Mouse (Mus musculus) C2C12 (cell line): ENCODE measurements around the gene Stat5a. TPM values are rescaled to one million over a fixed set of nuclear protein-coding genes. Genes with fewer than 3 reads are reported as not detected.
A peak's percentile ranks its signal among the peaks of the same experiment; 100 is the strongest.

Experiments
- H3K27me3 ChIP-seq: one replicate; pipeline ENCODE4 v1.6.1; 2011; ENCODE audit not compliant: control insufficient read depth, insufficient read depth, insufficient read length
- H3K36me3 ChIP-seq: one replicate; pipeline ENCODE4 v1.6.1; 2011; ENCODE audit not compliant: control insufficient read depth, insufficient read depth
- H3K4me3 ChIP-seq: one replicate; pipeline ENCODE4 v1.5.1; 2011; ENCODE audit warnings: mild to moderate bottlenecking, control low read depth; ENCODE audit not compliant: poor library complexity, insufficient read depth, severe bottlenecking
- H3K79me2 ChIP-seq: one replicate; pipeline ENCODE4 v1.6.1; 2011; ENCODE audit not compliant: control insufficient read depth, insufficient read depth
- H3K79me3 ChIP-seq: one replicate; pipeline ENCODE4 v1.6.1; 2011; ENCODE audit warnings: low read depth, control low read depth
- H3ac ChIP-seq: one replicate; pipeline ENCODE3; 2011; ENCODE audit warnings: low read depth; ENCODE audit not compliant: control insufficient read depth, insufficient read length
- CEBPB ChIP-seq: IDR thresholded peaks from one replicate; pipeline ENCODE4 v1.6.1; 2011; ENCODE audit warnings: low read depth, mild to moderate bottlenecking, control low read depth, moderate library complexity
- CTCF ChIP-seq: IDR thresholded peaks from one replicate; pipeline ENCODE4 v1.5.1; 2011; ENCODE audit not compliant: control insufficient read depth, insufficient read depth, insufficient read length
- FOSL1 ChIP-seq: IDR thresholded peaks from one replicate; pipeline ENCODE4 v1.8.0; 2011; ENCODE audit warnings: mild to moderate bottlenecking, low read length; ENCODE audit not compliant: poor library complexity, insufficient read depth, severe bottlenecking
- MAX ChIP-seq: IDR thresholded peaks from one replicate; pipeline ENCODE4 v1.6.1; 2011; ENCODE audit warnings: mild to moderate bottlenecking, control low read depth
- MYOD1 ChIP-seq: IDR thresholded peaks from one replicate; pipeline ENCODE4 v1.6.1; 2011; ENCODE audit warnings: low read depth; ENCODE audit not compliant: control insufficient read depth, insufficient read length
- MYOG ChIP-seq: IDR thresholded peaks from one replicate; pipeline ENCODE4 v1.6.1; 2011; ENCODE audit not compliant: control insufficient read depth, insufficient read length; ENCODE audit errors: extremely low read depth
- USF1 ChIP-seq: IDR thresholded peaks from one replicate; pipeline ENCODE4 v1.6.1; 2011; ENCODE audit warnings: low read depth, mild to moderate bottlenecking, control low read depth, moderate library complexity
- polyA plus RNA-seq: library from polyadenylated mRNA; unstranded; fragments of >200 nt; fragmentation: generic; extraction: Trizol; gene quantifications from one replicate; pipeline ENCODE4 v1.2.1, GENCODE M21; 2012; ENCODE audit warnings: missing spikeins

Gene Stat5a
- polyA plus RNA-seq, 1 experiment: 13.3 TPM

GRCm38 (mm10) chr11:100920887-100921624 lies 61.9 kb downstream of the Stat5a start:
- Histone ChIP-seq H3K36me3 (peaks cover 5% of the 10 kb centered on the region), H3ac (no peak overlapping the region), H3K4me3 (no peak overlapping the region), H3K79me3 (no peaks in the 10 kb centered on the region), H3K27me3 (no peaks in the 10 kb centered on the region), H3K79me2 (peaks cover 8% of the 10 kb centered on the region)
- TF ChIP-seq MAX (no peak), CEBPB (no peak), MYOD1 (no peak), FOSL1 (no peak), MYOG (no peak), USF1 (no peak), CTCF (no peak)

GRCm38 (mm10) chr11:100924386-100924919 lies 65.3 kb downstream of the Stat5a start:
- Histone ChIP-seq H3K79me2 (peaks cover 8% of the 10 kb centered on the region), H3K4me3 (no peak overlapping the region), H3K27me3 (no peaks in the 10 kb centered on the region), H3K79me3 (no peaks in the 10 kb centered on the region), H3K36me3 (no peaks in the 10 kb centered on the region), H3ac (no peak overlapping the region)
- TF ChIP-seq MAX (no peak), USF1 (no peak), CTCF (no peak), FOSL1 (no peak), CEBPB (no peak), MYOD1 (no peak)

- Histone ChIP-seq H3ac (no peak overlapping the region), H3K27me3 (no peaks in the 10 kb centered on the region), H3K4me3 (no peak overlapping the region), H3K79me3 (no peaks in the 10 kb centered on the region), H3K36me3 (no peaks in the 10 kb centered on the region), H3K79me2 (peaks cover 13% of the 10 kb centered on the region)
- TF ChIP-seq MYOG (no peak), MAX (no peak), USF1 (no peak), CTCF (no peak), MYOD1 (no peak)
These were observed 68.2 kb downstream of the Stat5a start for GRCm38 (mm10) chr11:100927386-100927785.

GRCm38 (mm10) chr11:100930611-100931010 lies 71.5 kb downstream of the Stat5a start:
- Histone ChIP-seq H3K27me3 (no peaks in the 10 kb centered on the region), H3K4me3 (no peak overlapping the region), H3K79me3 (no peaks in the 10 kb centered on the region), H3ac (no peak overlapping the region), H3K79me2 (peaks cover 35% of the 10 kb centered on the region), H3K36me3 (no peaks in the 10 kb centered on the region)
- TF ChIP-seq FOSL1 (no peak), MYOG (no peak), USF1 (no peak), CEBPB (no peak), MAX (no peak)

GRCm38 (mm10) chr11:100931254-100931921 lies 72.2 kb downstream of the Stat5a start:
- peaks cover 2% of the 10 kb centered on the region for H3K79me3 ChIP-seq
- H3ac ChIP-seq: peak overlapping the region; percentile 21
- peaks cover 38% of the 10 kb centered on the region for H3K79me2 ChIP-seq
- H3K36me3 ChIP-seq: no peaks in the 10 kb centered on the region
- peak overlapping the region; percentile 16 for H3K4me3 ChIP-seq
- H3K27me3 ChIP-seq: no peaks in the 10 kb centered on the region
- no peak for TF ChIP-seq MYOG
- TF ChIP-seq MYOD1: no peak
- no peak for TF ChIP-seq USF1
- TF ChIP-seq FOSL1: no peak
- no peak for TF ChIP-seq CEBPB
- TF ChIP-seq CTCF: no peak
- no peak for TF ChIP-seq MAX

Other genes starting within 250 kb of the Stat5a start
- 36.1 TPM for gene Nkiras2, start 240.1 kb upstream of the Stat5a start, polyA plus RNA-seq
- 89.7 TPM for gene Dnajc7, start 239.2 kb upstream of the Stat5a start, polyA plus RNA-seq
- not detected for gene Zfp385c, start 166.9 kb upstream of the Stat5a start, polyA plus RNA-seq
- 0.64 TPM for gene Dhx58, start 155.1 kb upstream of the Stat5a start, polyA plus RNA-seq
- 50.3 TPM for gene Kat2a, start 146.9 kb upstream of the Stat5a start, polyA plus RNA-seq
- 0.68 TPM for gene Hspb9, start 145.5 kb upstream of the Stat5a start, polyA plus RNA-seq
- 136 TPM for gene Rab5c, start 121.1 kb upstream of the Stat5a start, polyA plus RNA-seq
- gene Kcnh4, start 99.4 kb upstream of the Stat5a start, polyA plus RNA-seq: not detected
- not detected for gene Hcrt, start 96.4 kb upstream of the Stat5a start, polyA plus RNA-seq
- gene Ghdc, start 88.4 kb upstream of the Stat5a start, polyA plus RNA-seq: 5.5 TPM
- gene Stat5b, start 8.6 kb upstream of the Stat5a start, polyA plus RNA-seq: 2.4 TPM
- 36.1 TPM for gene Stat3, start 80.2 kb downstream of the Stat5a start, polyA plus RNA-seq
- gene Cavin1, start 111.5 kb downstream of the Stat5a start, polyA plus RNA-seq: 418 TPM
- gene Atp6v0a1, start 150.1 kb downstream of the Stat5a start, polyA plus RNA-seq: 22.8 TPM
- gene Naglu, start 210.7 kb downstream of the Stat5a start, polyA plus RNA-seq: 7.3 TPM
- not detected for gene Hsd17b1, start 219.1 kb downstream of the Stat5a start, polyA plus RNA-seq
- 31.0 TPM for gene Coasy, start 223.2 kb downstream of the Stat5a start, polyA plus RNA-seq
- 39.7 TPM for gene Mlx, start 227.9 kb downstream of the Stat5a start, polyA plus RNA-seq
- 24.0 TPM for gene Psmc3ip, start 236.1 kb downstream of the Stat5a start, polyA plus RNA-seq